ENCODE assay signal across 25 mouse cellular contexts in the genomic region with DNA sequence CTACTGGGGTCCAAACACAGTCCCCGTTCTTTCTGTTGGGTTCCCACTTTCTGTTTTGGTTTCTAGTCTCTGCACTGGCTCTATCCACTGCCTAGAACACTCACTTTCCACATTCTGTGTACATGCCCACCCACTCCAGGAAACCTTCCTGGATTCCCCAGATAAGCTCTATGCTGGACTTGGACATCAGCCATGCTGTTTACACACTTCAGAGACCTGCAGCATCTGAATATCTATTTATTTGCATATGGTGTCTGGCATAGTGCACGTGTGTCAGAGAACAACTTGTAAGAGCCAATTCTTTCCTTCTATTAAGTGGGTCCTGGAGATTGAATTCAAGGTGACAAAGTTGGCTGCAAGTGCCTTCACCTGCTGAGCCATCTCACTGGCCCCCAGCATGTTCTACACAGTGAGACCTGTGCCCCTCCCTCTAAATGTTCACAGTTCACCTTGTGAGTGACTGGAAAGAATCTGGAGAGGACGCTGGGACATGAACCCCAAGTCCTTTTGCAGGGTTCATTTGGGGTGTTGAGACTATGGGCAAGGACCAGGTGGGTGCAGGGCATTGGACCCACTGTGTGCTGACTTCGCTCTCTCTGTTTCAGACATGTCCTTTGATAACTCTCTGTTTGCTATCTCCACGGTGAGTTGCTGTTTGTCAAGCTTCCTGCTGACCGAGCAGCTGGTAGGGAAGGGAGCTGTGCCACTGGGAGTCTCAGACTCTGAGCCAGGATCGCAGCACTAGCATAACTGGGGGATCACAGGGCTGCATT. TPM values are rescaled to one million over a fixed set of nuclear protein-coding genes. Genes with fewer than 3 reads are reported as not detected.
DNase-seq lines count a peak whose midpoint lies in the region; ATAC-seq and TF ChIP-seq lines count a peak whose summit lies in the region.
"Had no signal": no experiment of that assay in that cellular context is flagged by ENCODE, and none has a peak within 500 bp of the region (broad histone marks: within the 10 kb centered on the region; RNA-seq: fewer than 3 reads in every experiment).

No protein-coding gene starts in this region.

- H3K27me3 ChIP-seq in liver, embryonic 16.5 days (ENCODE audit: control insufficient read depth, insufficient read depth, low read depth, low read length) = no peaks in the 10 kb centered on the region
- H3K27me3 ChIP-seq in midbrain, embryonic 11.5 days (ENCODE audit: control insufficient read depth, insufficient read depth, low read length) = no peaks in the 10 kb centered on the region
- no peaks in the 10 kb centered on the region for H3K27me3 ChIP-seq in midbrain, embryonic 13.5 days
- H3K27me3 ChIP-seq: embryonic facial prominence, embryonic 13.5 days; forebrain, embryonic 13.5 days; heart, embryonic 15.5 days had no signal

- H3K27ac ChIP-seq in liver, embryonic 16.5 days (ENCODE audit: low read length) = no peak overlapping the region
- H3K27ac ChIP-seq in midbrain, embryonic 11.5 days (ENCODE audit: low read depth, low read length) = no peak overlapping the region
- H3K27ac ChIP-seq in midbrain, embryonic 13.5 days = no peak overlapping the region
- H3K27ac ChIP-seq in layer of hippocampus, adult 2 months = no peak overlapping the region
- H3K27ac ChIP-seq: embryonic facial prominence, embryonic 13.5 days; forebrain, embryonic 13.5 days; gastrocnemius, adult 2 months; heart, embryonic 15.5 days; hindbrain, embryonic 10.5 days had no signal

- no peaks in the 10 kb centered on the region for H3K9me3 ChIP-seq in liver, embryonic 16.5 days (replicated peaks; ENCODE audit: control insufficient read depth, low read length)
- no peaks in the 10 kb centered on the region for H3K9me3 ChIP-seq in midbrain, embryonic 11.5 days (ENCODE audit: control insufficient read depth, low read length)
- H3K9me3 ChIP-seq in midbrain, embryonic 13.5 days = no peaks in the 10 kb centered on the region
- H3K9me3 ChIP-seq: embryonic facial prominence, embryonic 13.5 days; forebrain, embryonic 13.5 days; G1E; heart, embryonic 15.5 days; hindbrain, embryonic 10.5 days had no signal

- TF ChIP-seq CTCF in layer of hippocampus, adult 2 months (conservative IDR thresholded peaks at IDR 0.05) = no peak

- H3K36me3 ChIP-seq in liver, embryonic 16.5 days (ENCODE audit: control insufficient read depth, insufficient read depth) = no peaks in the 10 kb centered on the region
- no peaks in the 10 kb centered on the region; the same call in 1 of the 2 replicates for H3K36me3 ChIP-seq in midbrain, embryonic 11.5 days (ENCODE audit: control insufficient read depth, insufficient read depth, low read length)
- no peaks in the 10 kb centered on the region for H3K36me3 ChIP-seq in midbrain, embryonic 13.5 days
- H3K36me3 ChIP-seq: G1E; heart, embryonic 15.5 days had no signal

- peaks cover 5% of the 10 kb centered on the region for H3K4me1 ChIP-seq in liver, embryonic 16.5 days (ENCODE audit: control insufficient read depth, low read depth, low read length)
- no peaks in the 10 kb centered on the region; the same call in none of the 2 replicates for H3K4me1 ChIP-seq in midbrain, embryonic 11.5 days (ENCODE audit: control insufficient read depth, insufficient read depth, low read length)
- H3K4me1 ChIP-seq in midbrain, embryonic 13.5 days (replicated peaks) = peaks cover 6% of the 10 kb centered on the region

- H3K4me2 ChIP-seq in liver, embryonic 16.5 days (ENCODE audit: low read depth, low read length) = no peak overlapping the region
- H3K4me2 ChIP-seq in midbrain, embryonic 11.5 days = no peak overlapping the region
- no peak overlapping the region for H3K4me2 ChIP-seq in midbrain, embryonic 13.5 days (replicated peaks)
- H3K4me2 ChIP-seq: embryonic facial prominence, embryonic 13.5 days; forebrain, embryonic 13.5 days; heart, embryonic 11.5 days; heart, embryonic 15.5 days had no signal

- DNase-seq in liver = no peak
- DNase-seq in midbrain, embryonic 11.5 days (ENCODE audit: low spot score, missing footprints) = peak; percentile 17
- peak; percentile 43 for DNase-seq in yolk sac, embryonic 10.5 days (ENCODE audit: low spot score)
- DNase-seq in layer of hippocampus, adult 2 months (ENCODE audit: low spot score in 2 of 2) = no peak
- no peak for DNase-seq in kidney, postnatal 4 days
- DNase-seq: adrenal gland, postnatal 10 days; cerebellum, adult 11 months; cerebellum, adult 8-10 months; cerebellum, postnatal 14 days; forebrain, postnatal 0 days; gastrocnemius, adult 2 months; gastrocnemius, postnatal 25 days; heart, adult 18-20 months; heart, postnatal 14 days had no signal

- 44% methylated on average over 7 of the region's 7 CpGs for WGBS in liver, embryonic 16.5 days (ENCODE audit: insufficient replicate concordance)
- 80% methylated on average over 7 of the region's 7 CpGs for WGBS in midbrain, embryonic 11.5 days
- 90% methylated on average over 7 of the region's 7 CpGs for WGBS in midbrain, embryonic 13.5 days

- H3K9ac ChIP-seq in liver, embryonic 16.5 days (ENCODE audit: low read depth, low read length) = no peak overlapping the region
- H3K9ac ChIP-seq in midbrain, embryonic 11.5 days (ENCODE audit: low read length) = no peak overlapping the region
- no peak overlapping the region for H3K9ac ChIP-seq in midbrain, embryonic 13.5 days (replicated peaks)
- H3K9ac ChIP-seq: embryonic facial prominence, embryonic 13.5 days; forebrain, embryonic 13.5 days; forebrain, postnatal 0 days; heart, embryonic 15.5 days had no signal

- peak; percentile 30; the same call in 1 of the 2 replicates for ATAC-seq in liver, embryonic 16.5 days (ENCODE audit: low read depth)
- no peak for ATAC-seq in midbrain, embryonic 11.5 days (ENCODE audit: low FRiP score)
- ATAC-seq in midbrain, embryonic 13.5 days = no peak
- peak; percentile 45; the same call in 1 of the 2 replicates for ATAC-seq in granulocyte monocyte progenitor cell, adult 5-6 weeks (replicated peaks; ENCODE audit: poor library complexity, severe bottlenecking)
- ATAC-seq: forebrain, embryonic 13.5 days; forebrain, postnatal 0 days; hindbrain, embryonic 16.5 days; inflammation-experienced regulatory T-cells, adult 6 months had no signal

- H3K4me3 ChIP-seq in liver, embryonic 16.5 days (ENCODE audit: low read depth, low read length) = no peak overlapping the region
- H3K4me3 ChIP-seq in midbrain, embryonic 11.5 days (ENCODE audit: low read depth, low read length) = no peak overlapping the region
- H3K4me3 ChIP-seq in midbrain, embryonic 13.5 days (replicated peaks) = no peak overlapping the region
- no peak overlapping the region for H3K4me3 ChIP-seq in layer of hippocampus, adult 2 months
- H3K4me3 ChIP-seq: embryonic facial prominence, embryonic 13.5 days; forebrain, embryonic 13.5 days; gastrocnemius, adult 2 months; heart, embryonic 15.5 days; hindbrain, embryonic 10.5 days had no signal

RNA-seq across cellular contexts. Expression of gene Carm1, which starts 6.5 kb away (rescaled TPM):
- 7.0 and 9.3 TPM in 2 replicates for polyA plus RNA-seq in liver, embryonic 16.5 days (2015; fragmentation: Nextera tagmentation; extraction: Ambion mirVana)
- 53.4 and 63.1 TPM in 2 replicates for polyA plus RNA-seq in midbrain, embryonic 11.5 days (2014; fragmentation: Nextera tagmentation; extraction: Ambion mirVana)
- 32.1 and 39.6 TPM in 2 replicates for polyA plus RNA-seq in midbrain, embryonic 13.5 days (2015; fragmentation: Nextera tagmentation; extraction: Ambion mirVana)
- total RNA-seq in granulocyte monocyte progenitor cell, adult 5-6 weeks (2014; fragmentation: Nextera tagmentation) = 65.9 and 81.6 TPM in 2 replicates
- 17.0 and 27.3 TPM in 2 replicates for total RNA-seq in granulocyte monocyte progenitor cell, adult 5-6 weeks (2017)
- 10 to 100 TPM; 75.9 to 85.6 TPM for total RNA-seq in layer of hippocampus, adult 2 months (2021)

RNA-seq across cellular contexts. Expression of gene AB124611, which starts 14.2 kb away (rescaled TPM):
- polyA plus RNA-seq in liver, embryonic 16.5 days (2015; fragmentation: Nextera tagmentation; extraction: Ambion mirVana) = 9.6 and 11.3 TPM in 2 replicates
- polyA plus RNA-seq in midbrain, embryonic 11.5 days (2014; fragmentation: Nextera tagmentation; extraction: Ambion mirVana) = 2.9 and 3.2 TPM in 2 replicates
- polyA plus RNA-seq in midbrain, embryonic 13.5 days (2015; fragmentation: Nextera tagmentation; extraction: Ambion mirVana) = 5.1 and 6.3 TPM in 2 replicates
- 17.1 and 27.3 TPM in 2 replicates for total RNA-seq in granulocyte monocyte progenitor cell, adult 5-6 weeks (2014; fragmentation: Nextera tagmentation)
- total RNA-seq in granulocyte monocyte progenitor cell, adult 5-6 weeks (2017) = 20.5 and 24.1 TPM in 2 replicates
- under 1 TPM; 0.27 to 0.44 TPM for total RNA-seq in layer of hippocampus, adult 2 months (2021)

RNA-seq across cellular contexts. Expression of gene Tmed1, which starts 30.1 kb away (rescaled TPM):
- 27.3 and 29.8 TPM in 2 replicates for polyA plus RNA-seq in liver, embryonic 16.5 days (2015; fragmentation: Nextera tagmentation; extraction: Ambion mirVana)
- 64.5 and 68.0 TPM in 2 replicates for polyA plus RNA-seq in midbrain, embryonic 11.5 days (2014; fragmentation: Nextera tagmentation; extraction: Ambion mirVana)
- polyA plus RNA-seq in midbrain, embryonic 13.5 days (2015; fragmentation: Nextera tagmentation; extraction: Ambion mirVana) = 57.2 and 60.3 TPM in 2 replicates
- 8.4 and 13.9 TPM in 2 replicates for total RNA-seq in granulocyte monocyte progenitor cell, adult 5-6 weeks (2014; fragmentation: Nextera tagmentation)
- total RNA-seq in granulocyte monocyte progenitor cell, adult 5-6 weeks (2017) = 17.4 and 23.6 TPM in 2 replicates
- 10 to 100 TPM; 13.5 to 15.5 TPM for total RNA-seq in layer of hippocampus, adult 2 months (2021)

RNA-seq across cellular contexts. Expression of gene Timm29, which starts 52.4 kb away (rescaled TPM):
- polyA plus RNA-seq in liver, embryonic 16.5 days (2015; fragmentation: Nextera tagmentation; extraction: Ambion mirVana) = 13.9 and 14.1 TPM in 2 replicates
- polyA plus RNA-seq in midbrain, embryonic 11.5 days (2014; fragmentation: Nextera tagmentation; extraction: Ambion mirVana) = 57.9 and 59.9 TPM in 2 replicates
- polyA plus RNA-seq in midbrain, embryonic 13.5 days (2015; fragmentation: Nextera tagmentation; extraction: Ambion mirVana) = 52.8 and 58.6 TPM in 2 replicates
- 37.5 and 39.9 TPM in 2 replicates for total RNA-seq in granulocyte monocyte progenitor cell, adult 5-6 weeks (2014; fragmentation: Nextera tagmentation)
- 51.6 and 59.1 TPM in 2 replicates for total RNA-seq in granulocyte monocyte progenitor cell, adult 5-6 weeks (2017)
- total RNA-seq in layer of hippocampus, adult 2 months (2021) = 10 to 100 TPM; 58.3 to 62.0 TPM

RNA-seq across cellular contexts. Expression of gene Yipf2, which starts 52.5 kb away (rescaled TPM):
- polyA plus RNA-seq in liver, embryonic 16.5 days (2015; fragmentation: Nextera tagmentation; extraction: Ambion mirVana) = 11.5 and 12.5 TPM in 2 replicates
- 14.8 and 15.1 TPM in 2 replicates for polyA plus RNA-seq in midbrain, embryonic 11.5 days (2014; fragmentation: Nextera tagmentation; extraction: Ambion mirVana)
- polyA plus RNA-seq in midbrain, embryonic 13.5 days (2015; fragmentation: Nextera tagmentation; extraction: Ambion mirVana) = 28.7 and 28.8 TPM in 2 replicates
- 16.2 and 19.9 TPM in 2 replicates for total RNA-seq in granulocyte monocyte progenitor cell, adult 5-6 weeks (2014; fragmentation: Nextera tagmentation)
- total RNA-seq in granulocyte monocyte progenitor cell, adult 5-6 weeks (2017) = 12.2 and 18.2 TPM in 2 replicates
- 10 to 100 TPM; 18.6 to 19.8 TPM for total RNA-seq in layer of hippocampus, adult 2 months (2021)

Comparison
In these comparisons a context has a peak if more than half of its experiments do, and no peak if none do; other contexts are left out.
1. ATAC-seq: peak in liver, embryonic 16.5 days (single experiment) and granulocyte monocyte progenitor cell, adult 5-6 weeks (single experiment); none in midbrain, embryonic 11.5 days (single experiment) and midbrain, embryonic 13.5 days (single experiment).
2. DNase-seq: peak in midbrain, embryonic 11.5 days (single experiment) and yolk sac, embryonic 10.5 days (single experiment); none in liver (single experiment), layer of hippocampus, adult 2 months (0 of 2) and kidney, postnatal 4 days (0 of 2).